Mouse (Mus musculus): ENCODE measurements at regions not wholly inside any gene's neighbourhood (a gene's known extent, or its start where the extent isn't known, plus 50 kb on each side); places are given as distances from the start of the nearest gene placed in this dataset.
"Not testable (repeated sequence)": the region's sequence is repeated elsewhere in the genome, so short reads cannot be mapped to it uniquely, and the experiment has no call there.

DNA sequence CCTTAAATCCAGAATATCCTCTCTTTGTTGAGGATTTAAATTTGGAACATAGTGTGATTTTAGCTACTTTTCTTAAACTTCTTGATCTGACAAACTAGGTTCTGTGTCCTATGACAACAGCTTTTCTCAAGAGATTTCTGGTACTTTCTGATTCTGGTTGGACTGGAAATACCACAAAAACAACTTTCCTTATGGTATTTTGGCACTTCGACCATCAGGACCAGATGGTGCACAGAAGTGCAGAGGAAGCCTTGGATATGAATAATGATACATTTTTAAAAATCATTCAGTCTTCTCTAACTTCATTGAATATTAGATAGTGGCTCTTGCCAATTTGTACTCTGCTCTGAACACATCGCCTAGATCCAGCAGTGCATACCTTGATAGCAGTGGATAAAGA is 303.8 kb upstream of the Flrt2 start:
- DNase-seq = no peak

GRCm38 (mm10) chr12:95392821-95393220 is 299.2 kb upstream of the Flrt2 start:
- no peak for DNase-seq

GRCm38 (mm10) chr12:95394991-95395530 is 297.0 kb upstream of the Flrt2 start:
- DNase-seq = no peak

DNA sequence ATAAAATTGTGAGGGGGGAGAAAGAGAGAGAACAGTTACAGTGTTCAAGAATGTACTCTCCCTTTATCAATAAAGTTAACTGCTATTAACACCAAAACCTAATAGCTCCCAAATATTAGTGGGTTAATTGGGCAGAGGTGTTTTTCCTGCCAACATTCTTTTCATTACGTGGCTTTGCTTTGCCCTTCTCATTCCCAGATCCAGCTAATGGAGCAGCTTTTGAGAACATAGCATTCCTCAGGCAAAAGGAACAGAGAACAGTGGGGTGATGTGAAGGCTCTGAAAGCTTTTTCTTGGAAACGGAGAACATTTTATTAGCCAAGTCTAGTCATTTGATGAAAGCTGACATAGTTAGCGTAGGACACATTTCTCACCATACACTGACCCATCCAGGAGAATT is 271.2 kb upstream of the Flrt2 start:
- DNase-seq = no peak

- DNase-seq = no peak
These were observed 267.3 kb upstream of the Flrt2 start for GRCm38 (mm10) chr12:95424739-95425138.

- no peak for DNase-seq
These were observed 254.8 kb upstream of the Flrt2 start for GRCm38 (mm10) chr12:95437226-95437625.

- DNase-seq = no peak
These were observed 234.5 kb upstream of the Flrt2 start for GRCm38 (mm10) chr12:95457480-95457879.

- no peak for DNase-seq
These were observed 225.2 kb upstream of the Flrt2 start for GRCm38 (mm10) chr12:95466502-95467490.

- no peak for DNase-seq
These were observed 222.1 kb upstream of the Flrt2 start for GRCm38 (mm10) chr12:95469897-95470296.

GRCm38 (mm10) chr12:95486502-95486901 is 205.5 kb upstream of the Flrt2 start:
- DNase-seq = no peak

GRCm38 (mm10) chr12:95488371-95488770 is 203.7 kb upstream of the Flrt2 start:
- DNase-seq = no peak

- no peak for DNase-seq
These were observed 202.7 kb upstream of the Flrt2 start for GRCm38 (mm10) chr12:95489374-95489773.

GRCm38 (mm10) chr12:95489848-95490247 is 202.2 kb upstream of the Flrt2 start:
- DNase-seq = no peak

DNA sequence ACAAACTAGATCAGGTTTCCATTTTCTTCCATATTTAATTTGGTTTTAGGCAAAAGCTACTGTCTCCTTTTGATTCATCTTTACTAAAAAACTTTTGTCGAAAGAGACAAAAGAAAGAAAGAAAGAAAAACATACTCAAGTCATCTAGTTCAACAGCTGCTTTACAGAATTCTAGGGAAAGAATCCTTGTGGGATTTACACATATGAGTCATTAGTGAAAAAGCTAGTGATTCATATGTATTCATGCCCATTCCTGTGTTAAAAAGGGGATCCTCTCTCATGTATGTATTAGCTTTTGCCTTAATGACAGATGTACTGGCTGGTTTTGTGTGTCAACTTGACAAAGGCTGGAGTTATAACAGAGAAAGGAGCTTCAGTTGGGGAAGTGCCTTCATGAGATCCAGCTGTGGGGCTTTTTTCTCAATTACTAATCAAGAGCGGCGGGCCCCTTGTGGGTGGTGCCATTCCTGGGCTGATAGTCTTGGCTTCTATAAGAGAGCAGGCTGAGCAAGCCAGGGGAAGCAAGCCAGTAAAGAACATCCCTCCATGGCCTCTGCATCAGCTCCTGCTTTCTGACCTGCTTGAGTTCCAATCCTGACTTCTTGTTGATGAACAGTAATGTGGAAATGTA is 200.1 kb upstream of the Flrt2 start:
- not testable (repeated sequence) for DNase-seq

- DNase-seq = no peak
These were observed 190.6 kb upstream of the Flrt2 start for GRCm38 (mm10) chr12:95501443-95501842.

- DNase-seq = no peak
These were observed 172.0 kb upstream of the Flrt2 start for GRCm38 (mm10) chr12:95520008-95520407.

DNA sequence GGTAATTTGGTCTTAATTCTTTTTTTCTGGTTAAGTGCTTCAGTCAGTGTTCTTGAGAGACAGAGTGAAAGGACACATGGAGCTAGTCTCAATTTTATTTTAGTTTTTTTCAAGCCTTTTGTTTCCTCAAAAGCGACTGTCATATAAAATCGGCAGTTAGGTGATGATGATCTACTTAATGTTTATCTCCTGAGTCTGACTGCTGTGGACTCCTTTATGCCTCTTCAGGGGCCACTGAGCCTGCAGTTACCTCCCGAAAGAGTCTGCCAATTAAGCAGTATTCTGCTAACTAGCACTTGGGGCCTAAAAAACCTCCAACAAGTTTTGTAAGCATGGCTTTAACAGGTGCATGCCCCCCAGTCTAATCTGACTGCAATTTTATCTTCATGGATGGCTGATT is 170.0 kb upstream of the Flrt2 start:
- DNase-seq = no peak

GRCm38 (mm10) chr12:95533888-95534639 is 158.0 kb upstream of the Flrt2 start:
- no peak for DNase-seq

GRCm38 (mm10) chr12:95547301-95547700 is 144.7 kb upstream of the Flrt2 start:
- no peak for DNase-seq

DNA sequence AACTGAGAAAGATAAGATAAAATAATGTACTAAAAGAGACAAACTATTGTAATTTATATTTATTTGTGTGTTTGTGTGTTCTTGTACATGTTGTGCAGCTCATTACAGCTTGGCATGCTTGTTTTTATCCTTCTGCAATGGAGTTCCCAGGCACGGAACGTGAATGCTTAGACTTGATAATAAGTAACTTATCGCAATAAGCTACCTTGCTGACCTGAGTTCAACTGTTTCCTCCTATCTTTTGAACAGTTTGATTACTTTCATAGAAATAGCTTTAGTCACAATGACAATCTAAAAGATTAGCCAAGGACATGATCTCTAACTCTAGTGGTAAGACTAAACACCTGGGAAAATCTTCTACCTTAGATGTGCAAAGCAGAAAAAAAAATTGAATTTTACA is 138.9 kb upstream of the Flrt2 start:
- no peak for DNase-seq

DNA sequence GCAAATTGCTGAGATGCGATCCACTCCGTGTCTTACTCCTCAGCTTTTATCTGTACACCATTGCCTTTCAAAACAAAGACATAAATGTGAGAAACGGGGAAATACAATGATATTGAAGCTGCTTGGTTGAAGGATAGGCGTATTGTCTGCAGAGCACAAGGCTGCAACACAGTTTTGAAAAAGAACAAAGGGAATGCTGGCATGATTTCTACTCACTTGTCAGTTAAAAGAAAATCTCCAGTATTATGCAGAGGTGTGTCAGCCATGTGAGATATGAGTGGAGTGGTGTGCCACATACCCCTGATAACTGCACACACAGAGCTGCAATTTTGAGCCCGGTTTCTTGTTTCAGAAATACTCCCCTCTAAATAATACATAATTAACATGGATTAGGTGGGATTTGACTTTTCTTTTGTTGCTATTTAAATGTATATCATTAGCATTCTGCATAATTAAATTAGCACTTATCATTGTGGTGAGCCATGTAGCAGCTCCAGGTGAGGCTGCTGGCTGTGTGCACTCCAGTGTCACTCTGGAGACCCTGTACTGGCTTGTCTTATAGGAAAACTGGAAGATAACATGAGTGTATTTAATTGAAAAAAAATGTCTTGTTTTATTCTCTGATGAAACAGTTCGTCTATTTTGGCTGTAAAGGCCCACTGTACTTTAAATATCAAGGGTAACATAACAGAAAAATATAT is 133.2 kb upstream of the Flrt2 start:
- DNase-seq = no peak

GRCm38 (mm10) chr12:95563431-95563830 is 128.6 kb upstream of the Flrt2 start:
- no peak for DNase-seq

All from adrenal gland, postnatal 25 days (tissue).